Mouse (Mus musculus) limb, embryonic 11.5 days (tissue): Measurements from ENCODE around the gene Map7d1. TPM values are rescaled to one million over a fixed set of nuclear protein-coding genes. Genes with fewer than 3 reads are reported as not detected.

Experiments used
- ATAC-seq: fragments of 200-750 bp; cut with Nextera tagmentation; 2 replicates; pipeline ENCODE4 v1.8.0; 2017; ENCODE audit warnings: low read depth; ENCODE audit not compliant: insufficient number of reproducible peaks, low FRiP score, low TSS enrichment
- DNase-seq: peaks from one replicate; pipeline ENCODE4 v3.0.0-alpha.2; 2015; ENCODE audit warnings: low spot score
- H3K27ac ChIP-seq: fragments of 300-500 bp; sonication (generic); replicated peaks from 2 replicates; pipeline ENCODE4 v1.5.1; 2014; ENCODE audit warnings: low read depth, mild to moderate bottlenecking, low read length
- H3K27me3 ChIP-seq: fragments of 300-500 bp; sonication (generic); 2 replicates; pipeline ENCODE4 v1.6.1; 2014; ENCODE audit warnings: mild to moderate bottlenecking, low read length, mixed read lengths; ENCODE audit not compliant: control insufficient read depth, insufficient read depth
- H3K36me3 ChIP-seq: fragments of 300-500 bp; sonication (generic); 2 replicates; pipeline ENCODE4 v1.6.1; 2014; ENCODE audit warnings: mild to moderate bottlenecking, low read length, moderate library complexity, mixed read lengths; ENCODE audit not compliant: control insufficient read depth, insufficient read depth
- H3K4me1 ChIP-seq: fragments of 300-500 bp; sonication (generic); 2 replicates; pipeline ENCODE4 v1.6.1; 2014; ENCODE audit warnings: low read length, mixed read lengths; ENCODE audit not compliant: control insufficient read depth, insufficient read depth
- H3K4me2 ChIP-seq: fragments of 300-500 bp; sonication (generic); 2 replicates; pipeline ENCODE4 v1.6.1; 2014; ENCODE audit warnings: low read depth, mild to moderate bottlenecking, moderate library complexity; ENCODE audit not compliant: severe bottlenecking
- H3K4me3 ChIP-seq: fragments of 300-500 bp; sonication (generic); 2 replicates; pipeline ENCODE4 v1.5.1; 2014; ENCODE audit warnings: low read depth, low read length
- H3K9ac ChIP-seq: fragments of 300-500 bp; sonication (generic); 2 replicates; pipeline ENCODE4 v1.6.1; 2014; ENCODE audit warnings: mild to moderate bottlenecking, low read length
- H3K9me3 ChIP-seq: fragments of 300-500 bp; sonication (generic); 2 replicates; pipeline ENCODE4 v1.6.1; 2016; ENCODE audit warnings: low read length; ENCODE audit not compliant: control insufficient read depth
- WGBS: fragments of 180-500 bp; shearing (Covaris S2); extraction: QIAGEN DNeasy Blood & Tissue Kit; methylation state at CpG from one replicate; pipeline ENCODE4 v1.1.7; 2014; 5-methylcytosine and 5-hydroxymethylcytosine counted together
- polyA plus RNA-seq: library from polyadenylated mRNA; unstranded; fragments of >200 nt; fragmentation: Nextera tagmentation; extraction: Ambion mirVana; gene quantifications from 2 replicates; pipeline ENCODE4 v1.2.1, GENCODE M21; 2014

Gene Map7d1
- polyA plus RNA-seq, 1 experiment from 2014 or later, result 54.6 TPM

GRCm38 (mm10) chr4:126253637-126254272, 2.4 kb downstream of the Map7d1 start:
- Histone ChIP-seq H3K4me1 (peaks cover 35% of the 10 kb centered on the region), H3K4me3 (peak overlapping the region; percentile 99), H3K27me3 (no peaks in the 10 kb centered on the region), H3K4me2 (peak overlapping the region; percentile 71; the same call in 1 of the 2 replicates), H3K27ac (no peak overlapping the region), H3K36me3 (no peaks in the 10 kb centered on the region), H3K9ac (no peak overlapping the region), H3K9me3 (no peaks in the 10 kb centered on the region)
- WGBS, result 76% methylated on average over 14 of the region's 14 CpGs
- ATAC-seq, result no peak
- DNase-seq, result no peak

DNA sequence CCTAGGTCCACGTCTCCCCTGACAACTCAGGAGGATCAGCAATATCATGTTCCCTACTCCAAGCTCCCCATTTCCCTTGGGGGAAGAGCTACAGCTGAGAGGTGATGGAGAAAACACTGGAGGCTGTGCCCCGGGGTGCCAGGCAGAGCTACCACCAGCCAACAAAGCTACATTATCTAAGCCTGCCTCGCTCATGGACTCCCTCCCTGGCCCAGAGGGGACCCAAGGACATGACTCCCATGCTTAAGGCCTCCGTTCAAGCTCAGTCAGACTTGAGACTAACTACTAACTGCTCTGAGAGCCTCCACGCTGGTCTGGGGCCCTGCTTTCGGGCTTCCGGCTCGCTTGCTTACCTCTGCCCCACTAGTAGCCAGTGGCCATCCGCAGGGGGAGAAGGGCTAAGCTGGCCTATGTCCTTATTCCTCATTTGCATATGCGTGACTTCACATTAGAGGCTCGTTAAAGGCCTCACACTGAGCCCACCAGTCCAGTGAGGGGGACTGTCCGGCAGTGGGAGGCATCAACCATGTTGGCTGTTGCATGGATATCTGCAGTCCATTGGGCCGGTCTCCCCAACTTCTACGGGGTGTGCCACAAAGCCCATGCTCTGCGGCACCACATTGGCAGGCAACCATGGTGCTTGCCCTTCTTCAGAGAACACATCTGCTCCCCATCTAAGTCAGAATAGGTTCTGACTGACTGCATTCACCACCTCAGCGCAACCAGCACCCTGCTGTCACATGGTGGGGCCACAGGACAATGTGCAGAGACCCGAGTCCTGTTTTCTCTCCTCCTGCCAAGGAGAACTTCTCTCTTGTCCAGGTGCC, 3.5 kb downstream of the Map7d1 start:
- Histone ChIP-seq H3K27me3 (no peaks in the 10 kb centered on the region), H3K4me3 (no peak overlapping the region), H3K4me2 (0 out of 2 replicates have a peak overlapping the region, but pooled peaks have one; percentile 10), H3K9me3 (no peaks in the 10 kb centered on the region), H3K9ac (no peak overlapping the region), H3K36me3 (no peaks in the 10 kb centered on the region), H3K4me1 (peaks cover 31% of the 10 kb centered on the region), H3K27ac (no peak overlapping the region)
- no peak for ATAC-seq
- DNase-seq, result no peak
- WGBS, result 82% methylated on average over 17 of the region's 17 CpGs

- Histone ChIP-seq H3K27me3 (no peaks in the 10 kb centered on the region), H3K4me1 (peaks cover 23% of the 10 kb centered on the region), H3K4me2 (no peak overlapping the region), H3K4me3 (no peak overlapping the region), H3K36me3 (no peaks in the 10 kb centered on the region), H3K9ac (no peak overlapping the region), H3K9me3 (no peaks in the 10 kb centered on the region), H3K27ac (no peak overlapping the region)
- no peak for ATAC-seq
- no peak for DNase-seq
- 68% methylated on average over 11 of the region's 11 CpGs for WGBS
Measured at GRCm38 (mm10) chr4:126251655-126252254, 4.4 kb downstream of the Map7d1 start.

- no peak overlapping the region for H3K9ac ChIP-seq
- no peak overlapping the region for H3K4me3 ChIP-seq
- DNase-seq (no peak), ATAC-seq (no peak)
- no peaks in the 10 kb centered on the region for H3K27me3 ChIP-seq
- H3K9me3 ChIP-seq, result no peaks in the 10 kb centered on the region
- peaks cover 23% of the 10 kb centered on the region for H3K4me1 ChIP-seq
- no peak overlapping the region for H3K4me2 ChIP-seq
- no peaks in the 10 kb centered on the region for H3K36me3 ChIP-seq
- WGBS, result 54% methylated on average over 4 of the region's 4 CpGs
- no peak overlapping the region for H3K27ac ChIP-seq
Measured at GRCm38 (mm10) chr4:126250659-126251058, 5.5 kb downstream of the Map7d1 start.

GRCm38 (mm10) chr4:126248261-126248868, 7.8 kb downstream of the Map7d1 start:
- no peaks in the 10 kb centered on the region for H3K36me3 ChIP-seq
- DNase-seq (no peak), ATAC-seq (no peak)
- H3K9me3 ChIP-seq, result no peaks in the 10 kb centered on the region
- H3K4me1 ChIP-seq, result peaks cover 11% of the 10 kb centered on the region
- no peaks in the 10 kb centered on the region for H3K27me3 ChIP-seq
- H3K4me3 ChIP-seq, result no peak overlapping the region
- WGBS, result 37% methylated on average over 11 of the region's 11 CpGs
- H3K27ac ChIP-seq, result no peak overlapping the region
- no peak overlapping the region for H3K9ac ChIP-seq
- H3K4me2 ChIP-seq, result no peak overlapping the region

DNA sequence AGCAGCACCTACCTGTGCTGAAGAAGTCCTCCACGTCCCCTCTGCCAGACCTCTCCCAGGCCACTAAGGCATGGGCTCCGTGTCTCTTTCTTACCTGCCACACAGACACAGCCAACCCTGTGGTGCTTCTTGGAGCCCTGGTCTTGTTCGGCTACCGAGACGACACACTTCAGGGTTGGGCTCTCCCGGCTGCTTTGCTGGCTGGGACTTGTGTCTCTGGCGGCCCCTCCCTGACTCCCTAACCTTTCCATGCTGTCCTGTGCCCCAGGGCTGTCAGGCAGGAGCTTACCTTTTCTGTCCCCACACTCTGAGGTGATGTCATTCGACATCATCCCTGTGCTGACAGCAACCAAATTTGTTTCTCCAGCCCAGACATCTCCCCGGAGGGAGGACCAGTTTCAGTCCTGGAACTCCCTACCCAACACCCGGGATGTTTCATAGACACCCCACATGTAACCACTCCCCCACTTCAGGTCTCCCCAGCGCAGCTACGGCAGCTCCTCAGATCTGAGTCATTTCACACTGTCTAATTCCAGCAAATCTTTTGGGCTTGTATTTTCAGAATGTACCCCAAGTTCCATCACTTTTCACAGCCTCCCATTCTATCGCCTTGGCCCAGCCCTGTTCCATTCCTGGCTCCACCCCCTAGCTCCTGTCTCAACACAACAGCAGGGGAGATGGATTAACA, 9.8 kb downstream of the Map7d1 start:
- Histone ChIP-seq H3K4me1 (peaks cover 2% of the 10 kb centered on the region; the same call in 1 of the 2 replicates), H3K27me3 (no peaks in the 10 kb centered on the region), H3K4me3 (no peak overlapping the region), H3K9ac (no peak overlapping the region), H3K36me3 (peaks cover 7% of the 10 kb centered on the region; the same call in 1 of the 2 replicates), H3K9me3 (no peaks in the 10 kb centered on the region), H3K27ac (no peak overlapping the region), H3K4me2 (no peak overlapping the region)
- ATAC-seq (no peak), DNase-seq (no peak)
- WGBS, result 84% methylated on average over 13 of the region's 13 CpGs

GRCm38 (mm10) chr4:126242510-126242909, 13.6 kb downstream of the Map7d1 start:
- no peak for DNase-seq
- no peaks in the 10 kb centered on the region for H3K9me3 ChIP-seq
- H3K4me2 ChIP-seq, result no peak overlapping the region
- no peak overlapping the region for H3K27ac ChIP-seq
- H3K36me3 ChIP-seq, result peaks cover 9% of the 10 kb centered on the region; the same call in 1 of the 2 replicates
- H3K4me3 ChIP-seq, result no peak overlapping the region
- H3K4me1 ChIP-seq, result no peaks in the 10 kb centered on the region
- no peak for ATAC-seq
- H3K27me3 ChIP-seq, result no peaks in the 10 kb centered on the region
- no peak overlapping the region for H3K9ac ChIP-seq
- WGBS, result 91% methylated on average over 6 of the region's 6 CpGs

- DNase-seq (no peak), ATAC-seq (no peak)
- Histone ChIP-seq H3K4me2 (no peak overlapping the region), H3K4me3 (no peak overlapping the region), H3K4me1 (no peaks in the 10 kb centered on the region), H3K9me3 (no peaks in the 10 kb centered on the region), H3K36me3 (peaks cover 11% of the 10 kb centered on the region; the same call in 1 of the 2 replicates), H3K27me3 (no peaks in the 10 kb centered on the region), H3K27ac (no peak overlapping the region), H3K9ac (no peak overlapping the region)
- WGBS, result 50% methylated on average over 9 of the region's 9 CpGs
Measured at GRCm38 (mm10) chr4:126241956-126242355, 14.2 kb downstream of the Map7d1 start.
